Mouse (Mus musculus): ENCODE results near the gene Cfap74.

The Cfap74 gene

GRCm38 (mm10) chr4:155409058-155409776 is at the start of gene Cfap74:
Gene Cfap74 (plus strand): TSS chr4:155409190.
- DNase-seq (ENCODE audit: low read depth, low spot score): peak; percentile 94

- peak; percentile 37 for DNase-seq (ENCODE audit: low read depth, low spot score)
Observed at GRCm38 (mm10) chr4:155359560-155360464, 49.2 kb upstream of the Cfap74 start.

- DNase-seq (ENCODE audit: low read depth, low spot score): peak; percentile 38
Observed at GRCm38 (mm10) chr4:155360856-155361255, 48.1 kb upstream of the Cfap74 start.

- peak; percentile 92 for DNase-seq (ENCODE audit: low read depth, low spot score)
Observed at GRCm38 (mm10) chr4:155361303-155361791, 47.6 kb upstream of the Cfap74 start, which contains the start of gene Prkcz. Gene Prkcz (minus strand): TSS chr4:155361361.

- DNase-seq (ENCODE audit: low read depth, low spot score): no peak
Observed at GRCm38 (mm10) chr4:155362443-155362842, 46.5 kb upstream of the Cfap74 start.

GRCm38 (mm10) chr4:155366784-155367183 is 42.2 kb upstream of the Cfap74 start:
- DNase-seq (ENCODE audit: low read depth, low spot score): no peak

GRCm38 (mm10) chr4:155367739-155368138 is 41.3 kb upstream of the Cfap74 start:
- DNase-seq (ENCODE audit: low read depth, low spot score): no peak

GRCm38 (mm10) chr4:155368684-155369083 is 40.3 kb upstream of the Cfap74 start:
- DNase-seq (ENCODE audit: low read depth, low spot score): peak; percentile 77

- no peak for DNase-seq (ENCODE audit: low read depth, low spot score)
Observed at GRCm38 (mm10) chr4:155370737-155371715, 38.0 kb upstream of the Cfap74 start.

GRCm38 (mm10) chr4:155371797-155372735 is 36.9 kb upstream of the Cfap74 start:
- DNase-seq (ENCODE audit: low read depth, low spot score): no peak

- no peak for DNase-seq (ENCODE audit: low read depth, low spot score)
Observed at GRCm38 (mm10) chr4:155381974-155382373, 27.0 kb upstream of the Cfap74 start.

GRCm38 (mm10) chr4:155382752-155383151 is 26.2 kb upstream of the Cfap74 start:
- no peak for DNase-seq (ENCODE audit: low read depth, low spot score)

GRCm38 (mm10) chr4:155383326-155383725 is 25.7 kb upstream of the Cfap74 start:
- no peak for DNase-seq (ENCODE audit: low read depth, low spot score)

- DNase-seq (ENCODE audit: low read depth, low spot score): no peak
Observed at GRCm38 (mm10) chr4:155387166-155387565, 21.8 kb upstream of the Cfap74 start.

- DNase-seq (ENCODE audit: low read depth, low spot score): no peak
Observed at GRCm38 (mm10) chr4:155395471-155395870, 13.5 kb upstream of the Cfap74 start.

- DNase-seq (ENCODE audit: low read depth, low spot score): no peak
Observed at GRCm38 (mm10) chr4:155396751-155397150, 12.2 kb upstream of the Cfap74 start.

- DNase-seq (ENCODE audit: low read depth, low spot score): peak; percentile 17
Observed at GRCm38 (mm10) chr4:155397511-155398221, 11.3 kb upstream of the Cfap74 start, which contains the start of gene Gabrd. Gene Gabrd (minus strand): TSS chr4:155398112.

- DNase-seq (ENCODE audit: low read depth, low spot score): peak; percentile 20
Observed at GRCm38 (mm10) chr4:155398222-155398540, 10.8 kb upstream of the Cfap74 start.

GRCm38 (mm10) chr4:155401121-155401520 is 7.9 kb upstream of the Cfap74 start:
- DNase-seq (ENCODE audit: low read depth, low spot score): no peak

All from ES-CJ7 (cell line).